Comparison of ENCODE assay signal across 8 mouse cellular contexts in the genomic region with DNA sequence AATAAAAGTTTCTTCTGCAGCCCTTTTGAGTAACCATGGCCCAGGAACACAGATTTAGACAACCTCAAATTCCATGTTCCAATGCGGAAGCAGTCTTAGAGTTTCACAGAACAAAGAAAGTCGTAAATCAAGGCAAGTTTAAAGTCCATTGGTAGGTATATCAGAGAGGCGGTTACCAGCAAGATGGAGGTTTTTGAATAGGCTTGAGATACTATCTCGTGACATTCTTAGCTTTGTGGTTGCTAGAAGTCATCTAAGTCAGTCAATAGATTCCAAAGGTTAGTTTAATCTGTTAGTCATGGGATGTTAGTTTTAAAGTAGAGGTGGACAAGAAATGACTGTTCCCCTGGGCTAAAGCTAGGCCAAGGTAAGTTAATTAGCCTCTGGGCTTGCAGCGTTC. TPM values are rescaled to one million over a fixed set of nuclear protein-coding genes. Genes with fewer than 3 reads are reported as not detected.
DNase-seq lines count a peak whose midpoint lies in the region; ATAC-seq and TF ChIP-seq lines count a peak whose summit lies in the region.

A gene (minus strand): TSS at position 89 of the 400 bp plus-strand sequence.

- ATAC-seq in kidney, embryonic 15.5 days (replicated peaks; ENCODE audit: low FRiP score), result peak; percentile 80
- no peak for ATAC-seq in frontal cortex, adult (ENCODE audit: low TSS enrichment)

- WGBS in bone marrow, adult 2 months, result 26% methylated on average over 5 of the region's 5 CpGs
- 20% methylated on average over 5 of the region's 5 CpGs for WGBS in kidney, embryonic 15.5 days

- no peak within 1 kb of the TSS for H3K27ac ChIP-seq in bone marrow, adult 2 months (ENCODE audit: control insufficient read depth, insufficient read depth, low read depth, low read length, poor library complexity)
- peak within 1 kb of the TSS; percentile 97 for H3K27ac ChIP-seq in kidney, embryonic 15.5 days

- no peaks in the 10 kb centered on the region for H3K27me3 ChIP-seq in kidney, embryonic 15.5 days
- H3K27me3 ChIP-seq in megakaryocyte, embryonic 14.5 days (replicated peaks), result peaks cover 28% of the 10 kb centered on the region

- peak within 1 kb of the TSS; percentile 90 for H3K9ac ChIP-seq in kidney, embryonic 15.5 days

- no peaks in the 10 kb centered on the region; the same call in 1 of the 2 replicates for H3K4me1 ChIP-seq in bone marrow, adult 2 months (ENCODE audit: control insufficient read depth, insufficient read depth, low read length)
- H3K4me1 ChIP-seq in kidney, embryonic 15.5 days, result peaks cover 10% of the 10 kb centered on the region
- peaks cover 16% of the 10 kb centered on the region for H3K4me1 ChIP-seq in megakaryocyte, embryonic 14.5 days

- no peak for DNase-seq in heart, adult 18-20 months
- DNase-seq in heart, adult 9 months (ENCODE audit: low spot score in 2 of 2), result no peak
- DNase-seq in gastrocnemius, postnatal 4 days (ENCODE audit: low spot score in 2 of 2), result no peak
- no peak for DNase-seq in B cell, adult 2 months

- TF ChIP-seq POLR2A in bone marrow, adult 2 months (IDR thresholded peaks at IDR 0.05; ENCODE audit: borderline replicate concordance, control insufficient read depth, low read depth, low read length), result no peak

- no peak for TF ChIP-seq CTCF in bone marrow, adult 2 months (IDR thresholded peaks at IDR 0.05; ENCODE audit: control insufficient read depth, insufficient read depth, low read length)

- peak within 1 kb of the TSS; percentile 89 for H3K4me2 ChIP-seq in kidney, embryonic 15.5 days

- peak within 1 kb of the TSS; percentile 49 for H3K4me3 ChIP-seq in bone marrow, adult 2 months (replicated peaks; ENCODE audit: control insufficient read depth, low read depth, low read length)
- peak within 1 kb of the TSS; percentile 87 for H3K4me3 ChIP-seq in kidney, embryonic 15.5 days (replicated peaks)
- peak within 1 kb of the TSS; percentile 93 for H3K4me3 ChIP-seq in megakaryocyte, embryonic 14.5 days (replicated peaks)

- H3K36me3 ChIP-seq in kidney, embryonic 15.5 days, result no peaks in the 10 kb centered on the region
- no peaks in the 10 kb centered on the region for H3K36me3 ChIP-seq in megakaryocyte, embryonic 14.5 days (replicated peaks; ENCODE audit: low read length)

- no peaks in the 10 kb centered on the region for H3K9me3 ChIP-seq in kidney, embryonic 15.5 days (replicated peaks)
- H3K9me3 ChIP-seq in megakaryocyte, embryonic 14.5 days, result 0 out of 2 replicates have a peak, but pooled peaks cover 3% of the 10 kb centered on the region

RNA-seq across cellular contexts. Expression of the gene that starts here (rescaled TPM):
- total RNA-seq in heart, adult 18-20 months (2021), result 10 to 100 TPM; 39.7 to 46.7 TPM
- 5.0 and 11.9 TPM in 2 replicates for polyA plus RNA-seq in bone marrow, adult 2 months (2011; ENCODE audit: insufficient read depth, insufficient read length, low replicate concordance, missing spikeins)
- total RNA-seq in gastrocnemius, postnatal 4 days (2021), result 10 to 100 TPM; 12.5 TPM
- polyA plus RNA-seq in kidney, embryonic 15.5 days (2015; fragmentation: Nextera tagmentation; extraction: Ambion mirVana), result 12.8 and 14.8 TPM in 2 replicates
- 0.06 and 0.47 TPM in 2 replicates for polyA plus RNA-seq in megakaryocyte, embryonic 14.5 days (2012; ENCODE audit: insufficient read depth, low replicate concordance)
